Mouse (Mus musculus) olfactory bulb, adult 2 months (tissue): ENCODE measurements at regions not wholly inside any gene's neighbourhood (a gene's known extent, or its start where the extent isn't known, plus 50 kb on each side); places are given as distances from the start of the nearest gene placed in this dataset.

Experiments
- CTCF ChIP-seq: fragments of 200-500 bp; IDR thresholded peaks from 2 replicates; pipeline ENCODE4 v1.5.1; 2012; ENCODE audit warnings: low read depth, mild to moderate bottlenecking, low read length, moderate library complexity; ENCODE audit not compliant: insufficient read depth
- POLR2A ChIP-seq: fragments of 200-500 bp; IDR thresholded peaks from 2 replicates; pipeline ENCODE4 v1.6.1; 2012; ENCODE audit warnings: mild to moderate bottlenecking, low read depth, low read length, moderate library complexity; ENCODE audit not compliant: insufficient read depth

- TF ChIP-seq POLR2A (no peak), CTCF (no peak)
Measured at GRCm38 (mm10) chr6:117775304-117776050, 65.5 kb upstream of the Zfp637 start.
